Mouse (Mus musculus) right cerebral cortex, adult 2 months (tissue): ENCODE results near the gene Nectin1.
A peak's percentile ranks its signal among the peaks of the same experiment; 100 is the strongest.

ENCODE experiments used
- DNase-seq, 2 experiments: peaks; one replicate each; pipeline ENCODE4 v3.0.0; 2021 to 2022; ENCODE audit warnings: low spot score in 2 of 2

Nectin1 gene

GRCm38 (mm10) chr9:43743647-43744137 lies at the start of gene Nectin1:
Nectin1 (plus strand) TSS chr9:43743984.
- peak; percentile 86 to 88 for DNase-seq

GRCm38 (mm10) chr9:43698080-43698712 lies 45.6 kb upstream of the Nectin1 start:
- DNase-seq, result no peak

DNA sequence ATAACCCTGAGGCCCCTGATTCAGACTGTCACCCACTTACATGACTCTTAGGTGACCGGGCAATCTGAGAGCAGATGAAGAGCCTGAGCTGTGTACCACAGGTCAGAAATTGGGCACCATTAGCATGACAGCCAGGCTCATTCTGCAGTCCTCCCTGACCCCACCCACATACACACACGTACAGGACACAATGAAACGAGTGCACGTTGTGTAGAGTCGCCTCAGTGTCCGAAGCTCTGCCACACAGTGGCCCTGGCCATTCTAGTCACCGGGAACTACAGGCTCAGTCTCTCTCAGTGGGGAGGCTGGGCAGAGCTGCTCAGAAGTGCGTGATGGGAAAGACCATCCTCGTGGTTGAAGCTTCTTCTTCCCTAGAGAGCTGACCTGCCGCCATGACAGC lies 44.9 kb upstream of the Nectin1 start:
- DNase-seq, result no peak

- DNase-seq, result no peak
Measured at GRCm38 (mm10) chr9:43699417-43700225, 44.2 kb upstream of the Nectin1 start.

DNA sequence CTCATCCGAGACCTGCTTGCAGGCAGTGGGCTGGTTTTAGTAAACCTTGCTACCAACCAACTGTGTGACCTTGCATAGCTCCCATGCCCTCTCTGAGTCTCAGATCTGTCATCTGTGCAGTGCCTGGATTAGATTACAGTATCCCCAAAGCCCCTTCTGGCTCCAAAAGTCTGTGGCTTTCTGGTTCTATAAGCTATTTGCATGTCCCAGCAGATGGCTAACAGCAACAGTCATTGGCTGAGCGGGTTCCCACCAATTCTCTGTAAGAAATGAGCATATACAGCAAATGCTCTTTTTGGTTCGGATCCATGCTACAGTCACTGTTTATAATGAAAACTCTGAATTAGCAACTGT lies 43.6 kb upstream of the Nectin1 start:
- DNase-seq, result no peak

DNA sequence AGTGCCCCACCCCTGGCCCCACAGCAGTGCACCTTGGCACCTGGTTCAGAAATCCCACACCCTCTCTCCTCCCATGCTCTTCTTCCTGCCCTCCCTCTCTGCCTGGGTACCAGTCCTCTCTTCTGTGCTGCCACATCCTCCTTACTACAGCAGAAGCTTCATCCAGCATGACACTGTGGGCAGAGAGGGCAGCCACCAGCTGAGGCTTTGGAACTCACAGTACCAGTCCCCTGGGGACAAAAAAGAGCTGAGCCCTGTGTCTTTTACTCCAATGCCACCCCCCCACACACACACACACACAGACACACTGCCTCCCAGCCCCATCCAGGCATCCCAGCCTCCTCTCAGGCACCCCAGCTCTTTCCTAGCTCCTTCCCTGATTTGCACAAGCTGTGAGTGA lies 42.0 kb upstream of the Nectin1 start:
- DNase-seq, result no peak

DNA sequence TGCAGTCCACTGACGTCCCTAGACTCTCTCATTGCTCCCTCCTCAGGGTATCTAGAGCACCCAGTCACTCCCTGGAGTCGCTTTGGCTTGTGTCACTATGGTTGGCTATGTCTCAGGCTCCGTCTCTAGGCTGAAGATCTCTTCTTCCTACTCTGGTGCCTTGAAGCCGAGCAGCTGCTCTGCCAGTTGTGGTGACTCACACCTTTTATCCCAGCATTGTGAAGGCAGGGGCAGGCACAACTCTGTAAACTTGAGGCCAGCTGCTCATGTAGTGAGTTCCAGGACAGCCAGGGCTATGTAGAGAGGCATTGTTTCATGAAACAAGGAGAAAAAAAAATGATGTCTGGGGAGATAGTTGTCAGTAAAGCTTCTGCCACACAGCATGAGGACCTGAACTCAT lies 36.2 kb upstream of the Nectin1 start:
- DNase-seq, result peak in 1 of 2 experiments; percentile 18

DNA sequence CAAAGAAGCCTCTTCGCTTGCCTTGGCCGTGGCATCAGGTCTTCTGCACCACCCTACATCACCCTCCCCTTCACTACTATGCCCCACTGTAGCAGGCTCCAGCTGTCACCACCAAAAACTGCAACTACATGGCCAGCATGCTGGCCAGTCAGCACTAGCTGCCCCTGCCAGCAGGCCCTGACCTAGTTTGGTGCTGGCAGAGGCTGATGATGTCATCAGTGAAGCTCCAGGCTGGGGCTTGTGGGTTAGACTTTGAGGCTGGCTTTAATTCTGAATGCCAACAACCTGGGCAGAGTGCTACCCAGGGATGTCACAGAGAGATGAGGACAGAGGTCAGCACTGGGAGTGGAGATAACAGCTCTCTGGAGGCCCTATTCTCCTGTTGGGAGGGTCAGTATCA lies 35.1 kb upstream of the Nectin1 start:
- no peak for DNase-seq

DNA sequence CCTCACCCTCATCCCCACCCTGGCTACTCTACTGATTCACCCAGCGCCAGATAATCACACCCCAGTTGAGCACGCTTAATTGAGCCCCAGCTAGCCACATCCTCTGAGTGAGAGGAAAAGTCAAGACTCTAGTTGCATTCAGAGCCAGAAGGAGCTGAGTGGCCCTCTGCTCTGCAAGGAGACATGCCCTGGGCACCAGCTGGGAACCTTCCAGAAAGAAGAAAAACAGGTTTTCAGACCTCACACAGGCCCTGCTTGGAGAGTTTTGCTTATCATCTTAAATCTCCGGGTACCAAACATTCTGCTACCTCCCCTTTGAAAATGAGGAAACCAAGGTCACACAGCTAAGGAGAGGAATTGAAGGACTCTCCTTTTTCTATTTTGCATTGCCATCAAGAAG lies 30.4 kb upstream of the Nectin1 start:
- no peak for DNase-seq

- DNase-seq, result peak; percentile 20 to 24
Measured at GRCm38 (mm10) chr9:43719407-43719839, 24.4 kb upstream of the Nectin1 start.

DNA sequence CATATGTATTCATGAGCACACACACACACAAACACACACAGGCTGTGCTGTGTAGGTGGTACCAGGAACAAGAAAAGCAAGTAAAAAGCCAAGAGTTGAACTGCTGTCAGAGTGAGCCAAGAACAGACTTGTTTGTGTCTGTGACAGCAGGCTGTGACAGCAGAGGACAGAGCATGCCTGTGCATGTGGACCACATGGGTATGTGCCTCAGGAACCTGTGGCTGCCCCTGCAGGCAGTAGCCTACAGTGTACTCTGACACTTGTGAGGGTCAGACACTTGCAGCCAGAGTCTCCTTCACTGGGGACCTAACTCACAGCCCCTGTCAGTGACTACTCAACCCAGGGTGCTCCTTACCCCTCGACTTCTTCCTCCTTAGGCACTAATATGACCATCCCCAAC lies 23.7 kb upstream of the Nectin1 start:
- no peak for DNase-seq

- no peak for DNase-seq
Measured at GRCm38 (mm10) chr9:43724093-43724492, 19.7 kb upstream of the Nectin1 start.

- DNase-seq, result no peak
Measured at GRCm38 (mm10) chr9:43729450-43730266, 14.1 kb upstream of the Nectin1 start.

DNA sequence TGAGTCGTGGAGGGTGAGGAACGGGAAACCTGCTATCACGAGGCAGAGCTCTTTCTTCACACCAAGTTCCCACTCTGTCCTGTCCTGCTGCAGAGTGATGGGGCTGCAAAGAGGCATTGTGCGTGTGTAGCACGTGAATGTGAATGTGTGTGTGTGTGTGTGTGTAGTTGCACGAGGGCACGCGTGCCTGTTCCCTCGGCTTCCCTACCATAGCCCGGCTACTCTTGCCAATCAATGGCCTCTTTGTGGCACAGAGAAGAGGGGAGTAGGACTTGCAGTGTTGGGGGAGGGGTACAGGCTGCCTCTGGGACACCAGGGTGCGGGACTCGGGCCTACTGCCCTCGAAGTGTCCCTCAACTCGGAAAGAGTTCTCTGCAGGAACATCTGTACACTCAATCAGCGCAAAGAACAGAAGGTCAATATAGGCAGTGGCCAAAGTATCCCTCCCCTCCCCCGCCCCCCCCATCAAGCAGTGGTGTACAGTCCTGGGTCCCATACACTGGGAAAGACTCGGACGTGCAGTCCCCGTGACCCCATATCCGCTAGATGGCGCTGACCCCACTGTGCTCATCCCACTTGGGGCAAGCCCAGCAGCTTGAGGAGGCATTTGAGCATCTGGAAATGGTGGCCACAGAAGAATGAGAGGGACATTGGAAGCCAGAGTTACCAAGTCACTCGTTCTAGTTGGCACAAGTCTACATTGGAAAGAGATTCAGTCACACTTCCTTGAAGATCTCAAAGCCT lies 13.3 kb upstream of the Nectin1 start:
- no peak for DNase-seq

DNA sequence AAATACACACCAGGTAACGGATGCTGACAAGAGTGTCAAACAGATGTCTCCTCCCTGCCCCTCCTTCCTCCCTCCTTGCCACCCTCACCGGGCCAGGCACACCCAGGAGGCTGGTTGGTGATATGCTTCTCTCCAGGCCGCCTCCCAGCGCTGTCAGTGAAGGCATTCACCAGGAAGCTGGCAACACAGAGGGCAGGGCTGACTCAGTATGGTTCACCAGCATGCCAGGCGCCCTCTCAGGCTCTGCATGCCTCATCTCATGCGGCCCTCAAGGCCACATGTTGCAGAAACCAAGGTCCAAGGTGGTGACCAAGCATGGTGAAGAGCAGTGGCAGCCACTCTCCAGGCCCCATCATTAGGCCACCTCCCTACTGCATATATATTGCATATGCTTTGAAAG lies 11.9 kb upstream of the Nectin1 start:
- no peak for DNase-seq

GRCm38 (mm10) chr9:43732671-43733070 lies 11.1 kb upstream of the Nectin1 start:
- no peak for DNase-seq

- DNase-seq, result no peak
Measured at GRCm38 (mm10) chr9:43734952-43735351, 8.8 kb upstream of the Nectin1 start.

GRCm38 (mm10) chr9:43736046-43736730 lies 7.6 kb upstream of the Nectin1 start:
- DNase-seq, result no peak

GRCm38 (mm10) chr9:43737331-43737730 lies 6.5 kb upstream of the Nectin1 start:
- DNase-seq, result no peak

DNA sequence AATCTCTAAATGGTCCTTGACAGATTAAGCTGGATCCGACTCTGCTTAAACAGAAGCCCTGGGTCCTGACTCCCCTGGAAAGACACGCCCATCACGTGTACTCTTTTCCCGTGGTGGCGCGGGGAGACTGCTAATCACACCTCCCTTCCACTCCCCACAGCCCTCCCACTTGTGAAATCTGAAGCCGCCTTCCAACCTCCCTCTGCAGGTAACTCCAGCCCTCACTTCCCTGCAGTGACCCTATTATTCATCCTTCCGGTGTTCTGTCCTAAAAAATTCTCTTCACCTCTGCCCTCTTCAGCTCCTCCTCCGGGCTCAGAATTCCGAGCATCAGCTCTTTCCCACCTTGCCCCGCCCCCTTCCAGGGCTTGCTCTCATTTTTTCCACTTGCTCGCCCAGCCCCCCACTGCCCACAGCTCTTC lies 5.9 kb upstream of the Nectin1 start:
- no peak for DNase-seq

- DNase-seq, result no peak
Measured at GRCm38 (mm10) chr9:43738480-43739084, 5.2 kb upstream of the Nectin1 start.
